Mouse (Mus musculus): ENCODE data around the gene Adcy9.

The Adcy9 gene

DNA sequence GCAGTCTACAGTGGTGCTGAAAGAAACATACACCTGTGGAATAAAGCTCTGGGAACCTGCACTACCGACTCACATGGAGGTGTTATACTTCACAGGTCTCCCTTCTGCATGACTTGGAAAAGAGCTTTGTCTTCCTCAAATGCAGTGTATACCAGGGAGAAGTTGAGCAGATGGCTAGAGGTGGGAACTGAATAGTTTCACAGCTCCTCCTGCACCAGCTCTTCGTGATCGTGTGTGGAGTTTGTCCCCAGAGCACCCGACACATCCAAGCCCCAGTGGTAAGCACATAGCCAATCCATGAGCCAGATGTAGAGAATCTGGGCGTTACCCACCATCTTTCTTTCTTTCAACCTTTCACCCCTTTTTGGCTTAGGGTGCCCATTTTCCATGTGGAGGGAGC, 9.9 kb upstream of the Adcy9 start:
- Histone ChIP-seq H3K36me3 (ENCODE audit: insufficient read depth, low read length) (no peaks in the 10 kb centered on the region), H3K4me3 (replicated peaks; ENCODE audit: low read length) (no peak overlapping the region), H3K4me1 (replicated peaks; ENCODE audit: low read depth, low read length) (no peaks in the 10 kb centered on the region), H3K27me3 (ENCODE audit: insufficient read depth, low read length) (peaks cover 5% of the 10 kb centered on the region; the same call in 1 of the 2 replicates), H3K9me3 (ENCODE audit: low read length) (no peaks in the 10 kb centered on the region)
- no peak for TF ChIP-seq NANOG (IDR thresholded peaks at IDR 0.05; ENCODE audit: borderline replicate concordance, low read length)

DNA sequence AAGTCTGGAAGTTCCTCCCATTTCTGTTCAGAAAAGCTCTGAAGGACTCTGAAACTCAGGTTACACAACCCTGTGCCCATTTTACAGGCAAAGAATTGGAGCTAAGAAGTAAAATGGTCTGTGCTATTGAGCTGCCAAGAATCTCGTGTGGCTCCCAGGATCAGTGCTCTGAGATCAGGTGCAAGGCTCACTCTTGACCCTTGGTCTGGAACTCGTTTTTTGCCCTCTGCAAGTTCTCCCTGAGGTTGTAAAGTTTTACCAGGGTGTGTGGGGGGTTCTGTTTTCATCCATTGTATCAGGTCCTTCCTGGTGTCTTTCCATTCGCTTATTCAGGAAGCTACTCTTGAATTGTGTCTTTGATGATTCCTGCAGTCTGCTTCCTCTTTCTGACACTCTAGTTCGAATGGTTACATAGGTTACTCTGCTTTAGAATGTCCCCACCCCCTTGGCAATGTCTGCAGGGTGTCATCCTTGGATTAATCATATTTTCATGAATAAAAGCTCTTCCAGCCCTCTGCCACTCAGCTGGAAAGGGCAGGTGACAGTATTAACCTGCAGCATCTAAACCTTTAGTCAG, 5.4 kb upstream of the Adcy9 start:
- no peak for TF ChIP-seq NANOG (IDR thresholded peaks at IDR 0.05; ENCODE audit: borderline replicate concordance, low read length)
- Histone ChIP-seq H3K27me3 (ENCODE audit: insufficient read depth, low read length) (peaks cover 19% of the 10 kb centered on the region), H3K36me3 (ENCODE audit: insufficient read depth, low read length) (no peaks in the 10 kb centered on the region), H3K4me1 (replicated peaks; ENCODE audit: low read depth, low read length) (peaks cover 3% of the 10 kb centered on the region), H3K9me3 (ENCODE audit: low read length) (no peaks in the 10 kb centered on the region), H3K4me3 (replicated peaks; ENCODE audit: low read length) (no peak overlapping the region)

DNA sequence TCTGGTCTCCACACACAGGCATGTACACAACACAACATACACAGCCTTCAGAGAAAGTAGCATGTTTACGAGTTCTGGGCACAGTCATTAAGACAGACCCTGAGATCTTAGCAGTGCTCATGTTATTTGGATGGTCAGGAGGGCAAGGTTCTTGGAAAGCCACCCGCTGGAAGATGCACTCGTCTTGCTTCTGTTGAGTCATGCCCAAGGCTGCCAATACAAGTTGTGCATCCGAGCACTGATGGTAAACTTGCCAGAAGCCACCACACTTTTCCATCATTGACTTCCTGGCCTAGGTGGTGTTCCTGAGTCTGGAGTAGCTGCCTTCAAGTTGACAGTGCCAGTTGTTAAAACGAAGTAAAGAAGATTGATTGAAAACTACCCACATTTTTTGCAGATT, 3.3 kb upstream of the Adcy9 start:
- peaks cover 27% of the 10 kb centered on the region for H3K27me3 ChIP-seq (ENCODE audit: insufficient read depth, low read length)
- TF ChIP-seq NANOG (IDR thresholded peaks at IDR 0.05; ENCODE audit: borderline replicate concordance, low read length): no peak
- no peak for TF ChIP-seq POU5F1 (IDR thresholded peaks at IDR 0.05; ENCODE audit: borderline replicate concordance, low read length)
- TF ChIP-seq CTCF (conservative IDR thresholded peaks at IDR 0.05; ENCODE audit: low read length): no peak
- H3K4me3 ChIP-seq (replicated peaks; ENCODE audit: low read length): no peak overlapping the region

DNA sequence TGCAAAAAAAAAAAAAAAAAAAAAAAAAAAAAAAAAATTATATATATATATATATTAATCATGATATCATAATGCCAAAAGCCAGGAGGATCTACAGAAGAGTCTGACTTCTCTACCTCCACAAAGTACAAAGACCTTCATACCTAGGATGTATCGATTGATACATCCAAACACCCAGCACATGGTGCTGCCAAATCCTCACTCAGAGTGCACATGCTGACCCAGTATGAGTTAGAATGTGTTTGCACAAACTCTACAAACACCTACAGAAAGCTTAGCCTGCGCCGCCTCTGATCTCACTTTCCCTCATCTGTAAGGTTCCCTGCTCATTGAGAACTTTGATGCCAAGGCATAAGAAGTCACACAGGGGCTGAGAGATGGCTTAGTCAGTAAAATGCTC, 2.7 kb upstream of the Adcy9 start:
- Histone ChIP-seq H3K36me3 (ENCODE audit: insufficient read depth, low read length) (peaks cover 5% of the 10 kb centered on the region), H3K9me3 (ENCODE audit: low read length) (no peaks in the 10 kb centered on the region), H3K4me1 (replicated peaks; ENCODE audit: low read depth, low read length) (peaks cover 20% of the 10 kb centered on the region), H3K4me3 (replicated peaks; ENCODE audit: low read length) (no peak overlapping the region), H3K27me3 (ENCODE audit: insufficient read depth, low read length) (peaks cover 33% of the 10 kb centered on the region)
- TF ChIP-seq POU5F1 (IDR thresholded peaks at IDR 0.05; ENCODE audit: borderline replicate concordance, low read length) (no peak), CTCF (conservative IDR thresholded peaks at IDR 0.05; ENCODE audit: low read length) (no peak), NANOG (IDR thresholded peaks at IDR 0.05; ENCODE audit: borderline replicate concordance, low read length) (no peak)

More for the DNA sequence above, 3.3 kb upstream of the Adcy9 start:
- Histone ChIP-seq H3K4me1 (replicated peaks; ENCODE audit: low read depth, low read length) (peaks cover 14% of the 10 kb centered on the region), H3K9me3 (ENCODE audit: low read length) (no peaks in the 10 kb centered on the region), H3K36me3 (ENCODE audit: insufficient read depth, low read length) (no peaks in the 10 kb centered on the region; the same call in 1 of the 2 replicates)

DNA sequence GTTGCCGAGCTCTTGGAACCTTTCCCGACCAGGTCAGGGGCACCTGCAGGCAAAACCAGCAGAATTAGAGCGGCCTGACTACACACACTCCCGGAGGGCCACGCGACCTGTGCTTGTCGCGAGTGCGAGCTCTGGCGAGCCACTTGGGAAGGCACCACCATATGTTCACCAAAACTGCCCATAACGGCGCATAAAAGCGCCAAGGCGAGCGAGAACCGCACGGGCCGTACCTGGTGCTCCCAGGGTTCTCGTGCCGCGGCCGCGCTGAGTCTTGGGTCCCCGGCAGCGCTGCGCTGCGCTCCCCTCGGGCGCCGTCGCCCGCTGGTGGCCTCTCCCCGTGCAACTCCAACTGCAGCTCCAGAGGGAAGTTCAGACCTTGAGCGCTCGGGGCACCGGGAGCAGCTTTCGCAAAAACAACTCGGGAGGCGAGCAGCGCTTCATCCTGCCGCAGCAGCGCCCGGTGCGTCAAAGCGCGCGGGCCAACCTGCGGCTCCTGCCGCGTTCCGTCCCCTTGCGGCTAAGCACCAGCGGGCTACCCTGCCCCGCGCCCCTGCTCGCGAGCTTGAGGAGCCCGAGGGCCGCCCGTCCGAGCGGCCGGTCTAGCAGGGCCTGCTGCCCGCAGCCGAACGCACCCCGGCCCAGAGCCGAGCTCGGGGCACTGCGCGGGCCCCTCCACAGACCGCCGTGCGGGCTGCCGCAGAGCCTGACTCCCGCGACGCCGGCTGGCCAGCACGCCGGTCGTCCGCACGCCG, 576 bp downstream of the Adcy9 start:
- peaks cover 27% of the 10 kb centered on the region for H3K4me1 ChIP-seq (replicated peaks; ENCODE audit: low read depth, low read length)
- TF ChIP-seq NANOG (IDR thresholded peaks at IDR 0.05; ENCODE audit: borderline replicate concordance, low read length) (no peak), CTCF (conservative IDR thresholded peaks at IDR 0.05; ENCODE audit: low read length) (no peak), POU5F1 (IDR thresholded peaks at IDR 0.05; ENCODE audit: borderline replicate concordance, low read length) (no peak)
- peaks cover 47% of the 10 kb centered on the region for H3K27me3 ChIP-seq (ENCODE audit: insufficient read depth, low read length)
- peak overlapping the region; percentile 94 for H3K4me3 ChIP-seq (replicated peaks; ENCODE audit: low read length)
- no peaks in the 10 kb centered on the region for H3K9me3 ChIP-seq (ENCODE audit: low read length)
- H3K36me3 ChIP-seq (ENCODE audit: insufficient read depth, low read length): peaks cover 14% of the 10 kb centered on the region

DNA sequence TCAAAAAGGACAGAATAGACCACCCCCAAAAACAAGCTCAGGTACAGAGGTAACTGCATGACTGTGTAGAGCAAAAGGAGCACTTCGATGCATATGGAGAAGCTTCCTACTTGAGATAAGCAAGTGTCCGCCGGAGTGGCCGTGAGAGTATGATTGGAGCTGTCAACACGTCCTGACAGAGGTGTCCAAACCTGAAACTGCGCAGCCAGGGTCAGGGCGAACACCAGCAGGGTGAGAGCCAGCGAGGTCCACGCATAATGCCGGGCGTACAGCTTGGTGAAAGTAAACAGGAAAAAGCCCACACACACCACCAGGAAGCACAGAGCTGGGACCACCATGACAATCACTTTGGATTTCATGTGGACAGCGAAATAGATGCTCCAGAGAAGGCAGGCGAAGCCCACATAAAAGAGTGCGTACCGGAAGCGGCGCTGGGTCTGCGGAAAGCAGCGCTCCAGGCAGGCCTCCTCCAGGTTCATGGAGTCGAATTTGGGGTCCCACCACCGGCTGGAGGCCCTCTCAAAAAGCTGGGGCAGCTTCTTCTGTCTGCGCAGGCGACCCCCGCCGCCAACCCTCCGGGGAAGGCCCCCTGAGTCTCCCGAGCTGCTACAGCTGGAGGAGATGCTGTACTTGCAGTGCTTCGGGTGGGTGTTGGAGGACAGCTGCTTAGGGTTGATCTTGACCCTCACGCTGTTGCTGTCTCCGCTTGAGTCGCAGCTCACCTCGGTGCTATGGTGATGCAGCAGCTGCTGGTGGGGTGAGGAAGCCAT, 1.3 kb downstream of the Adcy9 start:
- Histone ChIP-seq H3K36me3 (ENCODE audit: insufficient read depth, low read length) (peaks cover 14% of the 10 kb centered on the region), H3K27me3 (ENCODE audit: insufficient read depth, low read length) (peaks cover 51% of the 10 kb centered on the region), H3K4me3 (replicated peaks; ENCODE audit: low read length) (peak overlapping the region; percentile 94), H3K9me3 (ENCODE audit: low read length) (no peaks in the 10 kb centered on the region), H3K4me1 (replicated peaks; ENCODE audit: low read depth, low read length) (peaks cover 30% of the 10 kb centered on the region)
- TF ChIP-seq NANOG (IDR thresholded peaks at IDR 0.05; ENCODE audit: borderline replicate concordance, low read length) (no peak), POU5F1 (IDR thresholded peaks at IDR 0.05; ENCODE audit: borderline replicate concordance, low read length) (no peak)

DNA sequence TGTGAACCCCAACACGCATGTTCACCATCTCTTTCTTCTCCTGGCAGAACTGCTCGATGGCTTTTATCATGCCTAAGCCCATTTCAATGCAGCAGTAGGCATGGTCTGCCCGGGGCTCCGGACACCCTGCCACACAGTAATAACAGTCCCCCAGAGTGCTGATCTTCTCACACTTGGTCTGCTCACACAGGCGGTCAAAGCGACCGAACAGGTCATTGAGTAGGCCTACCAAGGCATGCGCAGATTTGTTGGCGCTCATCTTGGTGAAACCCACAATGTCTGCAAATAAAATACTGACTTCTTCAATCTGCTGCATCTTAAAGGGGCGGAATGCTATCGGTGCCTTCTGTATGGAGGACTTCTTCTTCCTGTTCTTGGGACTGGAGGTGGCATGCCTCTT, 2.2 kb downstream of the Adcy9 start:
- Histone ChIP-seq H3K9me3 (ENCODE audit: low read length) (no peaks in the 10 kb centered on the region), H3K36me3 (ENCODE audit: insufficient read depth, low read length) (peaks cover 14% of the 10 kb centered on the region), H3K27me3 (ENCODE audit: insufficient read depth, low read length) (peaks cover 45% of the 10 kb centered on the region), H3K4me1 (replicated peaks; ENCODE audit: low read depth, low read length) (peaks cover 35% of the 10 kb centered on the region), H3K4me3 (replicated peaks; ENCODE audit: low read length) (peak overlapping the region; percentile 94)
- no peak for TF ChIP-seq CTCF (conservative IDR thresholded peaks at IDR 0.05; ENCODE audit: low read length)
- TF ChIP-seq POU5F1 (IDR thresholded peaks at IDR 0.05; ENCODE audit: borderline replicate concordance, low read length): no peak
- TF ChIP-seq NANOG (IDR thresholded peaks at IDR 0.05; ENCODE audit: borderline replicate concordance, low read length): no peak

DNA sequence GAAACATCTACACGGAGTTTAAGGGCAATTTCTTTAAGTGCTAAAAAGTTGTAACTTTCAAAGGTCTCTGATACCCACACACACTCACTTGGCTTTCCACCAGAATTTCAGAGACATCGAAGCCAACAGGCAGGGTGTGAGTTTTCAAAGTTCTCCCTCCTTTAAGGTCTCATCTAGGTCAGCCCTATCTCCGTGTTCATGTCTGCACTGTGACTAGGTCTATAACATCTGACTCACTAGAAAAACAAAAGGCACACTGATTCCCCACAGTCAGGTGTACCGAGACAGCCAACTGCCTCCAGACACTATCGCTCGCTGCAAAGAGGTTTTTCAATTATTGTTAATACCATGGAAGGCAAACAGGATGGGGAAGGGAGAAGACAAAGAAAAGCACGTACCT, 2.8 kb downstream of the Adcy9 start:
- Histone ChIP-seq H3K9me3 (ENCODE audit: low read length) (no peaks in the 10 kb centered on the region), H3K36me3 (ENCODE audit: insufficient read depth, low read length) (peaks cover 14% of the 10 kb centered on the region), H3K4me1 (replicated peaks; ENCODE audit: low read depth, low read length) (peaks cover 36% of the 10 kb centered on the region), H3K27me3 (ENCODE audit: insufficient read depth, low read length) (peaks cover 42% of the 10 kb centered on the region), H3K4me3 (replicated peaks; ENCODE audit: low read length) (no peak overlapping the region)
- no peak for TF ChIP-seq NANOG (IDR thresholded peaks at IDR 0.05; ENCODE audit: borderline replicate concordance, low read length)
- TF ChIP-seq CTCF (conservative IDR thresholded peaks at IDR 0.05; ENCODE audit: low read length): no peak
- no peak for TF ChIP-seq POU5F1 (IDR thresholded peaks at IDR 0.05; ENCODE audit: borderline replicate concordance, low read length)

Measured in E14TG2a.4 (cell line).